Mouse (Mus musculus): Measurements from ENCODE around the gene Adprhl1. TPM values are rescaled to one million over a fixed set of nuclear protein-coding genes. Genes with fewer than 3 reads are reported as not detected.

Gene Adprhl1
- total and polyA plus RNA-seq, 2 experiments from 2014 or later, result 0.67 TPM; not detected in 1

DNA sequence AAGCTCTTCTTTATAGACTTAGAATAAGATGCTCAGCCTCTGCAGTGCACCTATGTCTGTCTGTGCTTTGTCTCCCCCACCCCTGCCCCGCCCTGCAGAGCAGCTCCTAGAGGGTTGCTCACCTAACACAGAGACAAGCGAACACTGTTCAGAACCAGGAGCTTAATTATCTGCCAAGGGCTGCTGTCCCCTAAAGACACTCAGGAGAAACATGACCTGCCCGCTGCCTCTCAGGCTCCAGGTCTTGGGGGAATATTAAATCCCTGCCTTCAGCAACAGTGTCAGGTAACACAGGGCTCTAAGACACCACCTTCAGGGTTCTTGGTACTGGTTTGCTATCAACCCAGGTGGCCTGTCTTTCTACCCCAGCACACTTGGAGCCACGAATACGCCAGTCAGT is 549 bp downstream of the Adprhl1 start:
- WGBS, result 85% methylated on average over 5 of the region's 5 CpGs
- Histone ChIP-seq H3K4me2 (ENCODE audit: low read depth) (no peak overlapping the region), H3K4me3 (ENCODE audit: low read depth, low read length) (no peak overlapping the region), H3K36me3 (ENCODE audit: insufficient read depth) (peaks cover 28% of the 10 kb centered on the region), H3K9me3 (ENCODE audit: low read length) (no peaks in the 10 kb centered on the region), H3K9ac (no peak overlapping the region), H3K4me1 (ENCODE audit: insufficient read depth) (no peaks in the 10 kb centered on the region), H3K27ac (ENCODE audit: low read depth, low read length) (no peak overlapping the region), H3K27me3 (ENCODE audit: insufficient read depth, low read length) (no peaks in the 10 kb centered on the region)
- no peak for DNase-seq
- no peak for ATAC-seq
- no peak for TF ChIP-seq CTCF (IDR thresholded peaks at IDR 0.05; ENCODE audit: low read depth)

GRCm38 (mm10) chr8:13252837-13253236 is 1.1 kb downstream of the Adprhl1 start:
- Histone ChIP-seq H3K4me2 (ENCODE audit: low read depth) (no peak overlapping the region), H3K27ac (ENCODE audit: low read depth, low read length) (no peak overlapping the region), H3K27me3 (ENCODE audit: insufficient read depth, low read length) (no peaks in the 10 kb centered on the region), H3K9ac (no peak overlapping the region), H3K4me1 (ENCODE audit: insufficient read depth) (no peaks in the 10 kb centered on the region), H3K4me3 (ENCODE audit: low read depth, low read length) (no peak overlapping the region), H3K36me3 (ENCODE audit: insufficient read depth) (peaks cover 22% of the 10 kb centered on the region), H3K9me3 (ENCODE audit: low read length) (no peaks in the 10 kb centered on the region)
- 89% methylated on average over 13 of the region's 13 CpGs for WGBS
- no peak for TF ChIP-seq CTCF (IDR thresholded peaks at IDR 0.05; ENCODE audit: low read depth)
- no peak for DNase-seq
- no peak for ATAC-seq

DNA sequence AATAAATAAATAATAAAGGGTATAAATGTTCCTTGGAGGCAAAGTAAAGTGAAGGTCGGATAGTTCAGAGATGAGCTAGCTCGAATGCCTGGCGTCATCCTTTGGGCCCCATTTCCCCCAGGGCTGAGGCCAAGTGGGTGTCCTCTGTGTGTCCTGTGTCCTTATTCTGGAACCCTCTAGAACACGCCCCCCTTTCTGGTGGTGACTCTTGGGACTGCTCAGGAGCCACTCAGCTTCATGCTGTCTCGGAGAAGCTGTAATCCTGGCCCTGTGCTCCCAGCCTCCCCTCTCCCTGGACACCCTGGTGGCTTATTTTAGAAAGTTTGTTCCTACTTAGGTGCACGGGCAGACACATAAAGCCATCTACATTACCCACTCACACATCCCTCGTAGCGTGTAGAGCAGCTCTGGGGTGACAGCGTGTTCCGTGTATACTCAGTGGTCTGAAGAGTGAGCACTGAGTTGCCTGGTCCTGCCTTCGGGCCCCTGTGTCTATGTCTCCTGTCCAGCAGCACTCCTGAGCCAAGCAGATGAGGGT is 9.6 kb downstream of the Adprhl1 start:
- ATAC-seq, result no peak
- 89% methylated on average over 11 of the region's 11 CpGs for WGBS
- Histone ChIP-seq H3K4me3 (ENCODE audit: low read depth, low read length) (no peak overlapping the region), H3K36me3 (ENCODE audit: insufficient read depth) (no peaks in the 10 kb centered on the region), H3K9me3 (ENCODE audit: low read length) (no peaks in the 10 kb centered on the region), H3K4me1 (ENCODE audit: insufficient read depth) (no peaks in the 10 kb centered on the region), H3K9ac (no peak overlapping the region), H3K4me2 (ENCODE audit: low read depth) (no peak overlapping the region), H3K27me3 (ENCODE audit: insufficient read depth, low read length) (no peaks in the 10 kb centered on the region), H3K27ac (ENCODE audit: low read depth, low read length) (no peak overlapping the region)
- DNase-seq, result no peak
- no peak for TF ChIP-seq CTCF (IDR thresholded peaks at IDR 0.05; ENCODE audit: low read depth)

GRCm38 (mm10) chr8:13242985-13243870 is 10.7 kb downstream of the Adprhl1 start:
- WGBS, result 82% methylated on average over 10 of the region's 10 CpGs
- H3K36me3 ChIP-seq (ENCODE audit: insufficient read depth), result no peaks in the 10 kb centered on the region
- ATAC-seq, result no peak

DNA sequence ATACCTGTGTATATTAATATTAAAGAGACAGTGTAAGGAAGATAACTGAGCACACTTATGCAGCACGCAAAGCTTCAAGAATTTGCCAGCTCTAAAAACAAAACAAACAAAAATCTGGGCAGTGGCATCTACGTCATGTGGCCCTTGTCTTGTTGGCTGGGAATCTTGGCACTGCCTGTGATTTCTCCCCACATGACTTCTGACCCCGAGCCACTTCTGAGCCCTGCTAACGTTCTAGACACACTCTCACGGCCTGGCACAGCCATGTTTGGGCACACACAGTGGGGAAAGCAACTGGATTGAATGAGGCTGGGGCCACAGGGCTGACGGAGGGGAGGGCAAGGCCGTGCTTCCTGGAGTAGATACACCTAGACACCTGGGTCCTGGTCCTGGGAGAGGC is 13.3 kb downstream of the Adprhl1 start:
- H3K27ac ChIP-seq (ENCODE audit: low read depth, low read length), result no peak overlapping the region
- H3K4me2 ChIP-seq (ENCODE audit: low read depth), result no peak overlapping the region
- WGBS, result 77% methylated on average over 7 of the region's 7 CpGs
- no peak for ATAC-seq
- no peaks in the 10 kb centered on the region for H3K4me1 ChIP-seq (ENCODE audit: insufficient read depth)
- TF ChIP-seq CTCF (IDR thresholded peaks at IDR 0.05; ENCODE audit: low read depth), result no peak
- DNase-seq, result no peak
- H3K9ac ChIP-seq, result no peak overlapping the region
- H3K27me3 ChIP-seq (ENCODE audit: insufficient read depth, low read length), result no peaks in the 10 kb centered on the region
- H3K9me3 ChIP-seq (ENCODE audit: low read length), result no peaks in the 10 kb centered on the region
- no peak overlapping the region for H3K4me3 ChIP-seq (ENCODE audit: low read depth, low read length)
- H3K36me3 ChIP-seq (ENCODE audit: insufficient read depth), result no peaks in the 10 kb centered on the region

More at GRCm38 (mm10) chr8:13242985-13243870, 10.7 kb downstream of the Adprhl1 start:
- no peak overlapping the region for H3K9ac ChIP-seq
- no peak for DNase-seq
- no peaks in the 10 kb centered on the region for H3K27me3 ChIP-seq (ENCODE audit: insufficient read depth, low read length)
- H3K27ac ChIP-seq (ENCODE audit: low read depth, low read length), result no peak overlapping the region
- no peak overlapping the region for H3K4me3 ChIP-seq (ENCODE audit: low read depth, low read length)
- TF ChIP-seq CTCF (IDR thresholded peaks at IDR 0.05; ENCODE audit: low read depth), result no peak
- H3K9me3 ChIP-seq (ENCODE audit: low read length), result no peaks in the 10 kb centered on the region
- no peak overlapping the region for H3K4me2 ChIP-seq (ENCODE audit: low read depth)
- H3K4me1 ChIP-seq (ENCODE audit: insufficient read depth), result no peaks in the 10 kb centered on the region

GRCm38 (mm10) chr8:13240055-13240454 is 13.9 kb downstream of the Adprhl1 start:
- Histone ChIP-seq H3K9me3 (ENCODE audit: low read length) (no peaks in the 10 kb centered on the region), H3K4me1 (ENCODE audit: insufficient read depth) (no peaks in the 10 kb centered on the region), H3K27ac (ENCODE audit: low read depth, low read length) (no peak overlapping the region), H3K4me2 (ENCODE audit: low read depth) (no peak overlapping the region), H3K27me3 (ENCODE audit: insufficient read depth, low read length) (no peaks in the 10 kb centered on the region), H3K9ac (no peak overlapping the region), H3K36me3 (ENCODE audit: insufficient read depth) (no peaks in the 10 kb centered on the region), H3K4me3 (ENCODE audit: low read depth, low read length) (no peak overlapping the region)
- DNase-seq, result no peak
- ATAC-seq, result no peak
- 93% methylated on average over 9 of the region's 9 CpGs for WGBS
- no peak for TF ChIP-seq CTCF (IDR thresholded peaks at IDR 0.05; ENCODE audit: low read depth)

DNA sequence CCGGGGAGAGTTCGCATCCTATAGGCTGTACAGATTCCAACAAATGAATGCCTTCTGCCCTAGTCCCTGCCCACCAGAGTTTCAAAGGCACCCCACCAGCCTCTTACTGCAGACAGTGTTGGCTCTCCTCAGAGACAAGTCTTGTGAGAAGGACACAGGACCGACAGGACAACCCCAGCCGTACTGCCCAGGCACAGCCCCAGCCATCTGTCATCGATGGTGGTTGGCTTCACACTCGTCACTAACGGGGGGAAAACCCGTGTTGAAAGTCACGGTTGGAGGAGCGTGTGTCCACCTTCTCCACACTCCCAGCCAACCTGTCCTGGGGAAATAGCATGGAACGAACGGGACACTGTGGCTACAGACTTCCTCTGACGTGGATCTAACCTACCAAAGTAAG is 19.2 kb downstream of the Adprhl1 start:
- no peak overlapping the region for H3K27ac ChIP-seq (ENCODE audit: low read depth, low read length)
- TF ChIP-seq CTCF (IDR thresholded peaks at IDR 0.05; ENCODE audit: low read depth), result no peak
- no peaks in the 10 kb centered on the region for H3K4me1 ChIP-seq (ENCODE audit: insufficient read depth)
- H3K4me3 ChIP-seq (ENCODE audit: low read depth, low read length), result no peak overlapping the region
- no peak overlapping the region for H3K9ac ChIP-seq
- ATAC-seq, result no peak
- DNase-seq, result no peak
- H3K36me3 ChIP-seq (ENCODE audit: insufficient read depth), result no peaks in the 10 kb centered on the region
- 91% methylated on average over 13 of the region's 13 CpGs for WGBS
- no peaks in the 10 kb centered on the region for H3K27me3 ChIP-seq (ENCODE audit: insufficient read depth, low read length)
- H3K4me2 ChIP-seq (ENCODE audit: low read depth), result no peak overlapping the region
- no peaks in the 10 kb centered on the region for H3K9me3 ChIP-seq (ENCODE audit: low read length)
